Mouse (Mus musculus): ENCODE measurements around the gene Gm14401.
"Not testable (repeated sequence)": the region's sequence is repeated elsewhere in the genome, so short reads cannot be mapped to it uniquely, and the experiment has no call there.

Gm14401 gene

DNA sequence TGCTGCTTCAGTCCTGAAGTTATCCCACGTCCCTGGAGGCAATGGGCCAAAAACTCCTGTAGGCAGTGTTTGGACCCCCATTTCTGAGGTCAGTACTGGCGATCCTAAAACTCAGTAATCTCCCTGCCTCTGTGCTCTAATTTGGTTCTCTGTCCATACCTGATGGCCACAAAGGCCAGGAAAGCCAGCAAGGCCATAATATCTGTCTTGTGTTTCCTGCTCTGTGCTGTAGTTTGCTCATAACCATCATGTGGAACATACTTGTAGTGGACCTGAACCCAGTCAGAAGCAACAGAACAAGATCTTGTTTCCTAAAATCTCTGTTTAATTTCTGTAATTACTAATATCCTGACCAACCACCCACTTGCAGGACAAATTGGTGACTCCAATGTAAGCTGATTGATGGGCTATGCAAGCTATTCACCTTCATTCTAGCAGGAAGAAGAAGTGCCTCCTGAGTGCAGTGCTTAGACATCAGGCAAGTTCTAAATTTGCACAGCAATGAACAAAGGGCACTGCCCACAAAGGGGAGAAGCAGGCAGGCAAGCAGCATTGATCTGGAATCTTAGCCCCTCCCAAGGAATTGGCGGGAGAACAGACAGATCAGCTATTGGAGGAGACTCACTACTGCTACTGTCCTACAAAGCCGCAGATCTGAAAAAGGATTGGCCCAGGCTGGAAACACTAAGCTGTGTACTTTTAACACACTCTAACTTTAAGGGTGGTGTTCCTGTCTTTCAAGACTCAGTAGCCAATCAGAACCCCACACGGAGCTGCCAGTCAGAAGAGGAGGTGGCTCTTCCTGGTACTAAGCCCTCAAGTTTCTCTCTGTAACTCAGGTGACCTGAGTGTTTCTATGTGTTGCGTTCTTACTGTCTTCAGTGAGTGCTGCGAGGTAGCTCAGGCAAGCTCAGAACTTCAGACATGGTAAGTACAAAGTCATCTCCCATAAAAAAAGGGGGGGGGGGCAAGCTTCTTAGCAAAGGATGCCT lies at the start of gene Gm14401:
Gene Gm14401, plus strand, starts transcription at position 889 of the 992 bp plus-strand sequence.
- DNase-seq (ENCODE audit: low spot score in 2 of 2): not testable (repeated sequence)

DNA sequence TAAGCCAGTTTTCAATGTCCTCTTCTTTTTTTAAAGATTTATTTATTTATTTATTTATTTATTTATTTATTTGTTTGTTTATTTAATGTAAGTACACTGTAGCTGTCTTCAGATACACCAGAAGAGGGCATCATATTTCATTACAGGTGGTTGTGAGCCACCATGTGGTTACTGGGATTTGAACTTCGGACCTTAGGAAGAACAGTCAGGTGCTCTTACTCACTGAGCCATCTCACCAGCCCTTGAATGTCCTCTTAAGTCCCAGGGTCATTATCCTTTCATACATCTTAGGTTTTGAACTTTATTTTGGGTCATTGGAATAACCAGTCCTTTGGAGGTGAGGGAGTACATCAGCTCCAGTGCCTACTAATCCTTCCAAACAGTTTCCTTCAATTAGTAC lies 1.3 kb upstream of the Gm14401 start:
- not testable (repeated sequence) for DNase-seq (ENCODE audit: low spot score in 2 of 2)

DNA sequence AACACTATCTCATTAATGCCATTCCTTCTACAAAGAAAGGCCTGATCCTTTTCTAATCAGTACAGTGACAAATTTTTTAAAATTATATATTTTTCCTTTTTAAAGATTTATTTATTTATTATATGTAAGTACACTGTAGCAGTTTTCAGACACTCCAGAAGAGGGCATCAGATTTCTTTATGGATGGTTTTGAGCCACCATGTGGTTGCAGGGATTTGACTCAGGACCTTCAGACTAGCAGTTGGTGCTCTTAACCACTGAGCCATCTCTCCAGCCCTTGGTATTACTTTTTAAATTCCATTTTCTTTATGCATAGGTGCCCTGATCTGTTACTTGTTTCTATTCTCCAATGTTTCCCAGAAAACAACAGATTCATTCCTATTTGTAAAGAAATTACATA lies 895 bp downstream of the Gm14401 start:
- DNase-seq (ENCODE audit: low spot score in 2 of 2): not testable (repeated sequence)

DNA sequence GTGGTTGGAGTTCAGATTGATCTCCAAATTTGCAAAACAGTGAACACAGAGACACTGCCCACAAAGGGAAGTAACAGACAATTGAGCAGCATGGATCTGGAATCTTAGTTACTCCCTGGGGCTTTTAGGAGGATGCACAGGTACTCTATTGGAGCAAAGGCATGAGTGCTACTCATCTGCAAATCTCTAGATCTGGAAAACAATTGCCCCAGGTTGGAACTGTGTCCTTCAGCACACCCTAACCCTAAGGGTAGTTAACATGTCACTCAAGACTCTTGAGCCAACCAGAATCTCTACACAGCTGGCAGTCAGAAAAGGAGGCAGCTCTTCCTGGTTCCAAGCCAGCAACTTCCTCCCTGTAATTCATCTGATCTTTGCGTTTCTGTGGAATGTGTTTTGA lies 5.7 kb downstream of the Gm14401 start:
- DNase-seq (ENCODE audit: low spot score in 2 of 2): not testable (repeated sequence)

DNA sequence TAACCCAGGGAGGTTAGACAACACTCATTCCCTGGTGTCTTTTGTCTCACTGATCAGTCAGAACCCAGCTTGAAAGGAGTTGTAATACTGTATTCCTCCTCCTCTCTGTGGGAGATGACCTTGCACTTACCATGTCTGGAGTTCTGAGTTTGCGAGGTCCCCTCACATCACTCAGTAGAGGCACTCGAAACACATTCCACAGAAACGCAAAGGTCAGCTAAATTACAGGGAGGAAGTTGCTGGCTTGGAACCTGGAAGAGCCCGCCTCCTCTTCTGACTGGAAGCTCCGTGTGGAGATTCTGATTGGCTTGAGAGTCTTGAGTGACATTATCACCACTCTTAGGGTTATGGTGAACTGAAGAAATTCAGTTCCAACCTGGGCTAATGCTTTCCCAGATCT lies 35.0 kb downstream of the Gm14401 start:
- DNase-seq (ENCODE audit: low spot score in 2 of 2): not testable (repeated sequence)

DNA sequence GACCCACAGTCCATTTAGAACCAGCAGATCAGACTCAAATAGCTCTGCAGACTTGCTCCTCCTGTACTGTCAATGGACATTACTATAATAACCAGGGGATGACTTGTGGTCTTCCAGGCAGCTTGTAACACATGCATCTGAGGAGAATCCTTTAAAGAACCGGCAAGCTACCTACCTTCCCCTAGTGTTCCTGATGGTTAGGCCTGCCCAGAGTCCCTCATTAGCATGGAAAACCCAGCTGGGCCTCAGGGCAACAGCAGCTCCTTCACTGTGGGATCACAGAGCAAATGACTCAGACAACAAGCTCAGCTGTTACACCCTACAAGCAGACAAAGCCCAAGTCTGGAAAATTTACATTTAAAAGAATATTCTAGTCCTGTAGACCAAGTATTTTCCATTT lies 55.0 kb downstream of the Gm14401 start:
- not testable (repeated sequence) for DNase-seq (ENCODE audit: low spot score in 2 of 2)

Measured in frontal cortex, postnatal 25 days (tissue).